Mouse (Mus musculus): ENCODE measurements around the gene Atp1a3.

- no peak for TF ChIP-seq POLR2A (IDR thresholded peaks at IDR 0.05; ENCODE audit: insufficient read depth, low read depth, low read length)
- no peak for TF ChIP-seq CTCF (IDR thresholded peaks at IDR 0.05)
- TF ChIP-seq EP300 (IDR thresholded peaks at IDR 0.05; ENCODE audit: insufficient read depth, low read depth, low read length): no peak
Observed at GRCm38 (mm10) chr7:24953966-24954365, 51.8 kb downstream of the Atp1a3 start.

All from heart, adult 2 months (tissue).